Mouse (Mus musculus) spleen, postnatal 10 days (tissue): Measurements from ENCODE around the gene Cpvl.

Experiments used
- DNase-seq, 2 experiments: peaks; one replicate each; pipeline ENCODE4 v3.0.0; 2021 to 2022; ENCODE audit warnings: low spot score in 2 of 2

Cpvl gene

GRCm38 (mm10) chr6:53971729-53972128, 6.7 kb downstream of the Cpvl start:
- DNase-seq: no peak

- DNase-seq: no peak
Measured at GRCm38 (mm10) chr6:53969081-53969480, 9.4 kb downstream of the Cpvl start.

DNA sequence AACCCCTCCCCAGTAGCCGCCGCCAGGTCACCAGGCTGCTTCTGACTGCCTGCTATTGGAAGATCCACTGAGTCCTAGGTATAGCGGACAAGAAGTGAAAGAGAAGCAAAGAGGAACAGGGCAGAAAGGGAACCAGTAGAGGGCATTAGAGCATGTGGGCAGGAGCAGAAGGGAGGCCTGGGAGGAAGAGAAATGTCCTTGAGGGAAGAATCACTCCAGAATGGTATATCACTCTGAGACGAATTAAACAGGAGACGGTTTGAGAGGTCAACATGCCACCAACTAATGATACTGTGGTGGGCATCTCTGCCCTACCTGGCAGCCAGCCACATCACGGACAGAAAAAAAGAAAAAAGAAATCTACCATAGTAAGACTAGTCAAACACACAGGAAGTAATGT, 9.9 kb downstream of the Cpvl start:
- no peak for DNase-seq

- DNase-seq: no peak
Measured at GRCm38 (mm10) chr6:53966595-53966994, 11.9 kb downstream of the Cpvl start.

DNA sequence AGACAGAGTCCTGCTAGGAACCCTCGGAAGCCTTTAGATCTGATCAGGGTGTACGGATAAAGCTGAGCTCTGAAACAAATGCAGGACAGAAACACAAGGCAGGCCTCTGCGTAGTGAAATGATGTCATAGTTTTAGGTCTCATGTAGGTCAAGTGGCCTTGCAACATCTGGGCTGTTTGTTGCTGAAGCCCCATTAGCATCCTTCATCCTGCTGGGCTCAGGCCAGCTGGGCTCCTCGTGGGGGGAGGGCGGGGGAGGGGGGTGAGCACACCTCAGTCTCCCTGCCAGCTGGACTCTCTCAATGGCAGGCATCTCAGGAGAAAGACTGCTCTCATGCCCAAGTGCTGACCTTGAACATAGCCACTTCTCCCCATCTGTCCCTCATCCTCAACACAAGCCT, 12.6 kb downstream of the Cpvl start:
- DNase-seq: no peak

GRCm38 (mm10) chr6:53963906-53964496, 14.5 kb downstream of the Cpvl start:
- DNase-seq: no peak

DNA sequence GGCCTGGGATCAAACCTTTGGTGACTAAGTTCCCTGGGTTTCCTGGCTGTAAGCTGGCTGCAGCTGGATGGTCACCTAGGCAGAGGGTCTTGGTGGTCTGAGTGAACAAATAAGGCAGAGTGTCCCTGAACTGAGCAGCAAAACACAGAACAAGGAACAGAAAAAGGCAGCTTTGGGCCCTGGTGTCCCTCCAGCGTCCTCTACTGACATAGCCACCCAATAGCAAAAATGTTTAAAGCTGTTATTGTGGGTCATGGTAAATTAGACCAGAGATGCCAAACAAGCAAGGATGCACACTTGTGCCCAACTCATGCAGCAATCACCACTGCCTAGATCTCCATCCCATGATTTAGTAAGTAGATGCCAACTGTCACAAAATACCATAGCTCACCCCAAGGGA, 16.5 kb downstream of the Cpvl start:
- no peak for DNase-seq

GRCm38 (mm10) chr6:53959826-53960225, 18.6 kb downstream of the Cpvl start:
- DNase-seq: no peak

GRCm38 (mm10) chr6:53958321-53958720, 20.1 kb downstream of the Cpvl start:
- DNase-seq: peak; percentile 18 to 77

- DNase-seq: no peak
Measured at GRCm38 (mm10) chr6:53956513-53956912, 22.0 kb downstream of the Cpvl start.

GRCm38 (mm10) chr6:53955846-53956245, 22.6 kb downstream of the Cpvl start:
- DNase-seq: no peak

- DNase-seq: no peak
Measured at GRCm38 (mm10) chr6:53955271-53955670, 23.2 kb downstream of the Cpvl start.

- no peak for DNase-seq
Measured at GRCm38 (mm10) chr6:53954106-53954505, 24.4 kb downstream of the Cpvl start.

GRCm38 (mm10) chr6:53953348-53953747, 25.1 kb downstream of the Cpvl start:
- DNase-seq: no peak

DNA sequence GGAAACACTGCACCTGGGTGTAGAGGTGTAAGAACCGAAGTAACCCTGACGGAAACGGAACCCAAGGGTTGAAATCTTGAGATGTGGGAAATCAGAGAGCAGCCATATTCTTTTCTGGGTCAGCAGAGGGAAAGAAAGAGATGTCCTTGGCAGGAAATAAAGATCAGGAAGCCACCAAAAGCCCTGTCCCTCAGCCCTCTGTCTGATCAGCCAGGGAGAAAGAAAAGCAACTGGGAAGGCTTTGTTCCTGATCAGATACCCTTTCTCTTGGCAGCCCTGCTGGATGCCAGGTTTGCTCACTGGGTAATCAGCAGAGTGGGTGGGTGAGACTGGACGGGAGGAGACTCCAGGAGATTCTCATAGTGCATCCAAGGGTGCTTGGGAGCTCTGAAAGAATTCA, 27.1 kb downstream of the Cpvl start:
- no peak for DNase-seq

- DNase-seq: no peak
Measured at GRCm38 (mm10) chr6:53950876-53951275, 27.6 kb downstream of the Cpvl start.

DNA sequence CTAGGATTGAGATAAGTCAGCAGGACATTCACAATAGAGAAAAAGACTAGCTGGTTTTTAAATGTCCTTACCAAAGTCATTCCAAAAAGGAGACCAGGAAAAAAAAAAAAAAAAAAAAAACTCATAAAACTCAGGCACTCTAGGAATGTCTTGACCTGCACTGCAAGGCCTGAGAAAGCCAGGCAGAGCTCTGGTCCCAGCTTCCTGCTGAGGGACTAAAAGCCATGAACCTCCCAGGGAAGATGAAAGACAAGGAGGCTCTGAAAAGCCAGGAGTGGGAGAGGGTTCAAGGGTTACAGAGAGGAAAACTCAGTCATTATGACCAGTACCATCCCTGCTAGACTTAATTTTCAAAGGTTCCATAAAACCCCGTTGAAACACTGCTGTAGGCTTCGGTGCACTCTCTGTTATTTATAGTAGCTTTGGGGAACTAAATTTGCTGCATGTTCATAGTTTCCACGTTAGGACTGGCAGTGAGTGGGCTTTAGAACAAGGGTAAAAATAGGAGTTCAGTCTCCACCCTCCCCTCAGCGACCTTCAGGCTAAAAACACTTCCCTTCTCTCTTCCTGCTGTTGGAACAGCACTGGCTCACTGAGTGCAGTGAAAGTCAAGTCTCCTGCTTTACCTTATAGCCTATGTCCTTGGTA, 30.0 kb downstream of the Cpvl start:
- DNase-seq: no peak

DNA sequence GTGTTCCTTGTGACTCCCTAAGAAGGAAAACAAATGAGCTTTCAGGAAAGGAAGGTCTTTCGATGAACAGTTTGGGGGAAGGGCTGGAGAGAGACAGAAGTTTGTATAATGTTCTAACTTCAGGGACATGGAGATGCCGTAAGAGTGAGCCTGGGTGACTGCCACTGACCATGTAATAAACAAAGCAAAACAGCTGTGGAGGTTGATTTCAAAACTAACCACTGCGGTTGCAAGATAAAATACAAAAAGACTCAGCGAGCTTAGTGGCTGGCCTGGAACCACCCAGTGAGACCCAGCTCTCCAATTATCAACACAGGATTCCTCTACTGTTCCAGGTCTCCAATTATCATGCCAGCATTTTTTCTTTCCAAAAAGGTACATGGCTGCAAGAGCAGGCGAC, 33.6 kb downstream of the Cpvl start:
- DNase-seq: no peak

- DNase-seq: no peak
Measured at GRCm38 (mm10) chr6:53944417-53944816, 34.1 kb downstream of the Cpvl start.

DNA sequence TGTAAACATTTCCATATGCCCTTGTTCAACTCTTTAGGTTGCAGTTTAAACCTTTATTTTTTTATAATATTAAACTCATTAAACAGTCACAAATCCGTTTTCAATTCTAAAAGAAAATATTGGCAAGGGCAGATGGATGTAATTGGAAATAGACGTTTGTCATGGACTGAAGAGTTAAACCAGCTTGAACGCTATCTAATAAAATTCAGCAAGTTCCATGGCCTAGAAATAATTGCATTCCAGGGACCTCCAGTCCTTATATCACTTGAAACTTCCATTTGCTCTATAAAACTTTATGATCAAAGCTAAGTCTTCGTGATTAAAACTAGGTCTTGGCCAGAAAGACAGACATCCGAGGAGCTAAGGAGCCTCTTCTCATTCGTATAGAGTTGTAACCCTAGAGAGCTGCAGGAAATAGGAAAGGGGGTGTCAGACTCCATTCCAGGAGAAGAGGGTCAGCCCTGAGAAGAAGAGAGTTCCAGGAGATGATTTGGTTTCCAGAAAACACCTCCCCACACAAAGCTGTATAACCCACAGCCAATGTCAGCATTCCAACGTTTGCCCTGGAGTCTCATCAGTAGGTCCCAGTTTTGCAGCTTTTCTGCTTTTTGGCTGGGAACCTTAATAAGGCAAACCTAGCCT, 36.2 kb downstream of the Cpvl start:
- DNase-seq: no peak

DNA sequence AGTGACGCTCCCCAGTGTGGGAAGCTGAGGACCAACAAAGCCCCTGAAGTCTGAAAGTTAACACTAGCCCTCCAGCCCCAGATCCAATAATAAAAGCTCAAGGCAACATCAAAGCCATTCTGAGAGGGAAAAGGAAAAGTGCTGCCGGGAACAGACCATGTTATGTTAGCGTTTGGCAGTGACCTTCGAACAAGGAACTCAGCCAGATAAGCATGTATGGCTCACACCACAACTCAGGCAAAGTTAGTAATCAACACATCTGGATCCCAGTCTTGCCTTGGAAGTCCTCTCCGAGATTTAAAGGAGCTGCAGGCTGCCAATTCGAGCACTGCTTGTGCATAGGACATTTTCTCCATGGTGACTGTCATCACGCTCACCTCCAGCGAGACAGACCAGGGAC, 38.7 kb downstream of the Cpvl start:
- no peak for DNase-seq

DNA sequence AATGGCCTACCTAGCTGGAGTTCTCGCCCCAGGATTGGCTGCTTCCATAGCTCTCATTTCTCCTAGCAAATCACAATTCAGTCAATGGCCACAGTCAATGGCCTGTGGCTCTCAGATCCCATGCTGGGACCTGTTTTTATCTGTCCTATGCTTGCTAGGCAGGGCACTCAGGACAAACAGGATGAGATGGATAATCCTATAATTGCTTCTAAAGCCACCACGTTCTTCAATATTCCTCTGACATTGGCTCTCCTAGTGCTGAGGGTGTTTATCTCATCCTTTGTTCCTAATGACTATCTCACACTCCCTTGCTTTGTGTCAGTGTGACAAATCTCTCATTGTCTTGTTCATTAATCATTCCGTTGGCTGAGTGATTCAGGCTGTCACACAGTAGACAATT, 39.5 kb downstream of the Cpvl start:
- DNase-seq: no peak
